Mouse (Mus musculus): Measurements from ENCODE around the gene Mfap4.

Mfap4 gene

DNA sequence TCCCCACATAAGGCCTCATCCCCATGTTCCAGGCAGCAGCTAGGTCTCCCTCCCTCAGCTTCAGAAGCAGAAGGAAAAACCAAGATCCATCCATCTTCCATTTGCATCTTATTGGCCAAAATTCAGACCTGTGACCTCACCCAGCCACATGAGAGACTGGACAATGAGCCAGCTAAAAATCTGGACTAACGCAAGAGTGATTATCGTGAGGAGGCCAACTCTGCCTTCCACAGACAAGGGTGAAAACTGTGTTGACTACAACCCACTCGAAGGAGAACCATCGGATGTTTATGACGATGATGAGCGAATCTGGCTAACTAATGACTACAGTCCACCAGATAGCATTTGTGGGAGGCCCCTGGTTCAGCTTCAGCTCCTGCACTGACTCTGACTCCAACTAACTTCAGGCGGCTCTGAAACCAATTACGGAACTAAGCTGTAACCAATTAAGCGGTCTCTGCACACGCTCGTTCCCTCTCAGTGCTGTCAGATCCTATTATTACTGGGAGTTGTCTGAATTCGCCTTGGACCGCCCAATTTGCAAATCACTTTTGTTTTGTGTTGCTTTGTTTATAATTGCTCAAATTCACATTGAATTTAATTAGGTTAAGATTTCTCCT lies 1.9 kb upstream of the Mfap4 start:
- no peak for DNase-seq (ENCODE audit: low spot score)

DNA sequence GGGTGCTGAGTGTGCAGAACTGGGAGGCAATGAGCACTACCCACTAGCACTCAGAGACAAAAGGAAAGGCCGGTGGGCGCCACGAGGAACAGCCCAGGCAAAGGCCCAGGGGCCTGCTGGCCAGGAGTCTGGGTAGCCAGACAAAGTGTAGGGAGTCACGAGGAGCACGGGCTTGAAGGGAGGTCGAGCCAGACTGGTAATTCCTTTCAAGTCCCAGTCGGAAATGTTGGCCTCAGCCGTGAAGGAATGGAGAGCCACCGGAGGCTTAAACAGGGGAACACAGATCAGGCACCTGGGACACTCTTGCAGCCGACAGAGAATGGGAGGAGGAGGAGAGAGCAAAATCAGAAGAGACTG lies 997 bp upstream of the Mfap4 start:
- no peak for DNase-seq (ENCODE audit: low spot score)

DNA sequence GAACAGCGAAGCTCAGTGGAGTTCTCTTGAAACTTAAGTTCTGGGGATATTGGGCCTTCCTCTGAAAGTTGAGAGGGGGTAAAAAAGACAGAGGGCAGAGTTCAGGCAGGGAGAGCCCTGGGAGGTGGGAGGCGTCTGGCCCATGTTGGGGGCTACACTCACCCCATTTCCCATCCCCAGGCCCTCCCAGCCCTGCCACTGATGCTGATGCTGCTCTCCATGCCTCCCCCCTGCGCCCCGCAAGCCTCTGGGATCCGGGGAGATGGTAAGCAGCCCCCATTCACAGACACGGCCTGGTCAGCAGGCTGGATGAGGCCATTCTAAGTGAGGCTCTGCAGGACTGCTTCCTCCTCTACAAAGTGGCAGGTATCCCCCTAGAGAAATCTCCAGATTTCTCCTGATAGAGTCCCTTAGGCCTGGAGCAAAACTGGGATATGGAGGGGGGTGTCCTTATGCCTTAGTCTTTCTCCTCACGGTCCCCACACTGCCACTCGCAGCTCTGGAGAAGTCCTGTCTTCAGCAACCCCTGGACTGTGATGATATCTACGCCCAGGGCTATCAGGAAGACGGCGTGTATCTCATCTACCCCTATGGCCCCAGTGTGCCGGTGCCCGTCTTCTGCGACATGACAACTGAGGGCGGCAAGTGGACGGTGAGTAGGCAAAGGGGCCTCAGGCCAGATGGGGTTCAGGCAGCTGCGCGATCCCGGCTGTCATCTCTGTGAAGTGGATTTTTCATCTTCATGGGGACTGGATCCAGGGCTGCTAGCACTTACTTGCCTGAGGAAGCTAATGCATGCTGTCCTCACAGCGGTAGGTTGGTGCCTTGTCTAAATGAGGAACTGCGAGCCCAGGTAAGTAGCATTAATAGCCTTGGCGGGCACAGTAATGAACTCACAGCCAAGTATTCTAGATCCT lies 568 bp downstream of the Mfap4 start:
- no peak for DNase-seq (ENCODE audit: low spot score)

DNA sequence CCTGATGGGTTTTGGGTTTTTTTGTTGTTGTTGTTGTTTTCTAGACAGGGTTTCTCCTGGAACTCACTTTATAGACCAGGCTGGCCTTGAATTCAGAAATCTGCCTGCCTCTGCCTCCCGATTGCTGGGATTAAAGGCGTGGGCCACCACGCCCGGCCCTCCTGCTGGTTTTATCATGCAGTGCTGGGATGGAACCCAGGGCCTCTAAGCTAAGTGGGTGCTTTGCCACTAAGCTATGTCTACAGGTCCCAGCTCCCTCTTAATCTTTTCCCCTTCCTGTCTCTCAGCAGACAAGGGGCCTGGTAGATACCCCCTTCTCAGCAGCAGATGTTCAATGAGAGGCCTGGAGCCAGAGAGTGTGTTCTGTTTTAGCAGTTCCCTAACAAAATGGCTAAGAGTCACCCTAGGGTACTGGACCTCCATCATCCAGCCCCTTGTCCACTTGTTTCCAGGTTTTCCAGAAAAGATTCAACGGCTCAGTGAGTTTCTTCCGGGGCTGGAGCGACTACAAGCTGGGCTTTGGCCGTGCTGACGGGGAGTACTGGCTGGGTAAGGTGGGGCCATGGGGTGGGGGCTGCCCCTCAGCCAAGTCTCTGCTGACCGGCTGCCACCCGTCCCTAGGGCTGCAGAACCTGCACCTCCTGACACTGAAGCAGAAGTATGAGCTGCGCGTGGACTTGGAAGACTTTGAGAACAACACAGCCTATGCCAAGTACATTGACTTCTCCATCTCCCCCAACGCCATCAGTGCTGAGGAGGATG lies 1.4 kb downstream of the Mfap4 start:
- no peak for DNase-seq (ENCODE audit: low spot score)

DNA sequence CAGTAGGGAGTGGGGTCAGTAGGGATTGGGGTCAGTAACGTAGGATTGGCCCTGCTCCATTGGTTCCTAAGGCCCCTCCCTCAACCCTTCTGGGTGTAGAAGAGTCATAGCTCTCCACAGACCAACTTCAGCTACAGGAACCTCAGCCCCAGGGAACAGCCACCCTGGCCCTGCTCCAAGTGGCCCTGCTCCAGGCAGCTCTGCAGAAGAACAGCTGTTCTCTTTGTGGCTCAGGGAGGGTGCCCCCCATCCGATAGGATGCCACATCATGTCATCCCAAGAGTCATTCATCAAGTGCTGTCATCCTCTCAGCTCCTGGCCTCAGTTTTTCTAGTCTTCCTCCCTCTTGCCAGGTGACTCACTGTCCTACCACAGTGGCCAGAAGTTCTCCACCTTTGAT lies 2.2 kb downstream of the Mfap4 start:
- no peak for DNase-seq (ENCODE audit: low spot score)

DNA sequence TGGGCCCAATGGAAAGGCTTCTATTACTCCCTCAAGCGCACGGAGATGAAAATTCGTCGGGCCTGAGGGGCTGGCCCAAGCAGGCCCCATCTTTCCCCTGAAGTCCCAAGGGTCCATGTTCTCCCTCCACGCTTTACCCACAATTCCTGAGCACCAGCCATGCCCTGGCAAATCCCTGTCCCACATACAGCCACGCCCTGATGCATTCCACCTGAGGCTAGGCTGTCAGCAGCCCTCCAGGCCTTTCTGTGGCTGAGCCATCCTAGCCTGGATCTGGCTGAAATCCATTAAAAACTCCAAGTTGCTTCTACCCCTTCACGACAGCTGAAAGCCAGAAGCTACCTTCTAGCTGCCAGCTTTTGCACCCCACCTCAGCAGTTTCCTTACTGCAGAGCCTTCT lies 2.7 kb downstream of the Mfap4 start:
- DNase-seq (ENCODE audit: low spot score): no peak

DNA sequence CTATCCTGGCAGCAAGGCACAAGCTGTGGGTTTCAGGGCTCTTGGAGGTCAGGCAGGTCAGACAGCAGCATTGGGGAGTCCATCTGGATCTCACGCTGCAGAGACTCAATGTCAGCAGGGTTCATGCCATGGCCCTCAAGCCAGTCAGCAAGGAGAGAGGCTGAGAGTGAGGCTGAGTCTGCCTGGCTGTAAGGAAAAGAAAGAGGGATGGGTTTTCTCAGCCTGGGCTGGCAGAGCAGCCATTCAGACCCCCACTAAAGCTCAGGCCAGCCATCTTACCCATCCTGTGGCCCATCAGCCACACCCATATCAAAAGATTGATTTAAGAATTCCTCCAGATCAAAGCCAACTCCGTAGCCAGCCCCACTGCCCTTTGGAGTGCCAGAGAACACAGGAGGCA lies 3.9 kb downstream of the Mfap4 start:
- DNase-seq (ENCODE audit: low spot score): no peak

DNA sequence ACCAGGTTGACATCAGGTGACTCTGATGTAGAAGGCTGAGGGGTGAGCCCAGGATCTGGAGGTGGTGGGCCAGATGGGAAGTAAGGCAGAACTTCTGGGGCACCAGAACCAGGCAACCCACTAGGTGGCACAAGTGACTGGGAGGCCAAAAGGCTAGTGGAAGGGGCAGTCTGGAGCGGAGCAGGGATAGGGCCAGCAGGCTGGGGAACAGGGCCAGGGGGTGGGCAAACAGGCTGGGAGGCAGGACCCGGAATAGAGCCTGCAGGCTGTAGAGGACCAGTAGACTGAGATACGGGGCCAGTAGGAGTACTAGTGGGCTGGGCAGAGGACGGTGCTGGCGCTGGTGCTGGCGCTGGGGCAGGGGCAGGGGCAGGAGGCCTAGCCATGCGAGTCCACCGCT lies 4.6 kb downstream of the Mfap4 start:
- no peak for DNase-seq (ENCODE audit: low spot score)

DNA sequence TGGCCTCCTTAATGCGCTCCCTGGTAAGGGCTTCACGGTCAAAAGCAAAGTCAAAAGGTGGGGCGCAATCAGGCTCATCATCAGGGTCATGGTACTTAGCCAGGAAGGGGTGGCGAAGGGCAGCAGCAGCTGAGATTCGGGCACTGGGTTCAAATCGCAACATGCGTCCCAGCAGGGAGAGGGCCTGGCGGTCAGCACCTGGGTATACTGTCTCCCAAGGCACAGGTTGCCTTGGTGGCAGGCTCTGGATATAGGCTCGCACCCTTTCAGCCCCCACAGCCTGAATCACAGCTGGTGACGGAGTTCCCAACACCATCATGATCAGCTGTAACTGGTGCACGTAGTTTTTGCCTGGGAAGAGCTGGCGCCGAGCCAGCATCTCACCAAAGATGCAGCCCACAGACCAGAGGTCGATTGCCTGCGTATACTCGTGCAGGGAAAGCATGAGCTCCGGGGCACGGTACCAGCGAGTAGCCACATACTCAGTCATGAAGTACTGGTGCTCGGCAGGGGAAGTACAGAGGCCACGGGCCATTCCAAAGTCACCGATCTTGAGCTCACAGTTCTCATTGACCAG lies 5.8 kb downstream of the Mfap4 start:
- DNase-seq (ENCODE audit: low spot score): no peak

DNA sequence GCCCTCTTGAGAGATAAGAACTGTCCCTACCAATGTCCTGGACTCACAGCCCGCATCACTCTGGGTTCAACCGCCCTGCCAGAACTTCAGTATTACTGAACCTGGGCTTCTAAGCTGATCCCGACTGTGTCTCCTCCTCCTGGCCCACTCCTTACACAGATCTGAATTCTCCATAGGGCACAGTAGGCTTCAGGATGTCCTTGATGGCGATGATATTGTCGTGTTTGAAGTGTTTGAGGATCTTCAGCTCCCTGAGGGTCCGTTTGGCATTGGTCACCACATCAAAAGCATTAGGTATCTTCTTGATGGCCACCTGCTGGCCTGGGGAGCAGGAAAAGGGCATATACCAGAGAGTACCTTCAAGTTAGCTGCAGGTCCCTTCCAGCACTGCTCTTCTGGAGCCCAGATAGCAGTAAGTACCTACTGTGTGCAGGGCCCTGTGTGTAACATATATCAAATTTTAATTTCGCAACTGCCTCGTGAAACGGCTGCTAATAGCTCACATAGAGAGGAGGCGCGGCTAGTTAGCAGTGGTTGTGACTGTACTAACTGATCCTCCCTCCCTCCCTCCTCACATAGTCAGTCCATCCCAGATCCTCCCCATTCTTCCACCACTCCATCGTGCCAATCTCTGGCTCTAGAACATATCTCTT lies 7.6 kb downstream of the Mfap4 start:
- DNase-seq (ENCODE audit: low spot score): no peak

DNA sequence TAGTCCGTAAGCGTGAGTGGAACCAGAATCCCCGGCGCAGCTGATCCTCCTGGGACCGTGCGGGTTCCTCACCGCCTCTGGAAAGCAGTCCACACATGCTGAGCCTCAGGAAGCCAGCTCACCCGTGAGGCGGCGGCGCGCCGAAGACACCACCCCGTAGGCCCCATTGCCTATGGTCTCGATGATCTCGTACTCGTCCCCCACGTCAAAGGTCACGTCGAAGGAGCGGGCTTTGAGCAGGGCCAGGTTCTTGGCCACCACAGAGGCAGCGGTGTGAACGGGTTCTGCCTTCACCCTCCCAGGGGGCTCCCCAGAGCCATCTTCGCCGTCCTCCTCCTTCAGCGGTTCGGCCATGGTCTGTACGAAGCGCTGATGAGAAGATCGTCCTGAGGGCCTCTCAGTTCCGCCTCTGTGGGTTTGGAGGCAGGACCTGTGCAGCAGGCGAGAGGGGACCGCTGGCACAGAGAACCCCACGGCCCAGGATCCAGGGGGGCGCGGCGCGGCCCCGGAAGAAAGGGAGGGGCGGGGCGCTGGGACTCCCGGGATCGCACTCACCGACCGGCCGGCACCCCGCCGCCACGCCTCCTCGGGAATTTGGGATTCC lies 8.4 kb downstream of the Mfap4 start:
- no peak for DNase-seq (ENCODE audit: low spot score)

- DNase-seq (ENCODE audit: low spot score): peak; percentile 94
Observed at GRCm38 (mm10) chr11:61494129-61494997, 9.1 kb downstream of the Mfap4 start, which contains the start of gene Mapk7. Gene Mapk7 (minus strand): TSS chr11:61494406.

- no peak for DNase-seq (ENCODE audit: low spot score)
Observed at GRCm38 (mm10) chr11:61495528-61495927, 10.3 kb downstream of the Mfap4 start.

GRCm38 (mm10) chr11:61497490-61497889 lies 12.3 kb downstream of the Mfap4 start:
- DNase-seq (ENCODE audit: low spot score): no peak

- no peak for DNase-seq (ENCODE audit: low spot score)
Observed at GRCm38 (mm10) chr11:61498736-61499504, 13.7 kb downstream of the Mfap4 start.

DNA sequence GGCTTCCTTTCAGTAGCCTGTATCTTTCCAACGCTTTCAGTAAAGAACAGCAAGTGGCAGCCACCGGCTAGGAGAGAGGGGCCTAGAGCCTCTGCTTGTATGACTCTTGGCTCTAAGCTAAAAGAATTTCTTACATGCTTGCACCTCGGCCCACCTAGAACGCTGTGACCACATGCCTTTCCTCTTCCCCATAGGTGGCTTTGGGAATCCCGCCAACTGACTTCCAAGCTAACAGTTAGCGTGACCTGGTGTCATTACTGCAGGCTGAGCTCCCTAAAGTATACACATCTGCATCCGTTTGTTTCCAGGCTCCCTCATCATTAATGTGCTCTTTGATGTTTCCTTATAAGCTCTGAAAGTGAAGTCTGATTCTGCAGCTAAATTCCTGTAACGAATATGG lies 18.7 kb downstream of the Mfap4 start:
- DNase-seq (ENCODE audit: low spot score): no peak

GRCm38 (mm10) chr11:61504713-61505257 lies 19.6 kb downstream of the Mfap4 start, which contains the start of gene B9d1:
Gene B9d1 (plus strand): TSS chr11:61505144.
- peak; percentile 95 for DNase-seq (ENCODE audit: low spot score)

- DNase-seq (ENCODE audit: low spot score): peak; percentile 19
Observed at GRCm38 (mm10) chr11:61514953-61515352, 29.7 kb downstream of the Mfap4 start.

DNA sequence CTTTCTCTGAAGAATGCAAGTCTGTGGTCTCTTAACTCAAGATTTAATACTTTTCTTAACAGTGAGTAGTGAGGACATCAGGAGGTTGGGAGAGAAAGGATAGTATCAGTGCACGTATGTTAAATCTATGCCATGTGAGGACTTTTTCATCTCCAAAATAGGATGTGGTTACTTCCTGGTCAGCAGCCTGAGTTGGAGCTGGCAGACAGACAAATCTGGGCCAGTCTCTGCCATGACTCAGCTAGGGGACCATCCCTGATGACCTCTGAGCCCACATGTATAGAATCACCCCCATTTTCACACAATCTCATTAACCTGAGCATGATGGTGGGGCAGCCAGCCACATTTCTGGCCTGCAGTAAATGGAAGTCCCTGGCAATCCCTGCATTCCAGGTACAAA lies 32.7 kb downstream of the Mfap4 start:
- DNase-seq (ENCODE audit: low spot score): no peak

Measured in c-Kit-positive CD71-positive TER-119-positive erythroid progenitor cells, embryonic 14.5 days (primary cell).